1 mouse cellular context compared by ENCODE assay signal in the genomic region with DNA sequence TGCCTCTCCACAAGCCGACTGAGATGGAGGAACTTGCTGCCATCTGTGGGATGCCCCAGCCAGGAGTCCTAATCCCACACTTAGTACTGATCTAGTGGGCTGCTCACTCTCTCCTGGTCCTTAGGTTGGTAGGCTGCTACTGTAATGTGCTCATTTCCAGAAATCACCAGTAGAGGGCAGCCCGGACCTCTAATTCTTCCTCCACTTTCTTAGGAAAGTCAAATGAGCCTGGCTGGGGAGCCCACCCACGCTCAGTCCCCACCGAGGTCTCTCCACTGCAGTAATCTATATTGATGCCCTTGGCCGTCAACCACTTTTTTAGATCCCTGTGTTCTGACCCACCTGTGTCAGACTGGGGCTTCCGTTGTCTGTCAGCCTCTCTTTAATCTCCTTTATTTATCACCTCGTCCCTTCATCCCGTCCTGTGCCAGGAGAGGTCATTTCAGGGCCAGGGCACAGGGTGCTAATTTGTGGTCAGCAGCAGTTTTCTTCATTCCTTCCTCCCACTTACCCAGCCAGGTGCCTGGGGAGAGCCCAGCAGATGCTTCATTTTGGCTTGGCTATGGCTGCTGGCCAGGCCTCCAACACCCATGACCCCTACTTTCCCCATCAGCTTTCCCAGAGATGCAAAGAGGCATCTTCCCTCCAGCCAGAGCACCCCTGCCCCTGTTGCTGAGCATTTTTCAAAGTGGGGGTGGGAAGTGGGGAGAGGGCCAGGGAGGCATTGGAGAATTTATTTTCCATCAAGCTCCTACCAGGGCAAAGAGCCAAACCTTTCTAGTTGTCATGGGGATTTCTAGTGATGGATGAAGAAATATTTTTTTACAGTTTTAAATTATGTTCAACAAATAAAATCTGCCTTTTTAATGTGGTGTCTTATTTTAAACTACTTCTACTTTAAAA.
TF ChIP-seq lines count a peak whose summit lies in the region.

No protein-coding gene starts in this region.

TF ChIP-seq in MEL, 35 proteins besides CTCF, POLR2A, EP300 and RAD21 (continued from another document):
- TF ChIP-seq ELF1 (IDR thresholded peaks at IDR 0.05; ENCODE audit: low read depth, low read length) (no peak), SIN3A (IDR thresholded peaks at IDR 0.05; ENCODE audit: low read length) (0 out of 2 replicates have a peak, but pooled peaks have one; percentile 15), POLR2AphosphoS5 (IDR thresholded peaks at IDR 0.05; ENCODE audit: borderline replicate concordance, low read depth, low read length) (no peak), MAFK (IDR thresholded peaks at IDR 0.05; ENCODE audit: borderline replicate concordance, low read depth, low read length) (no peak), TAL1 (IDR thresholded peaks at IDR 0.05; ENCODE audit: low read length) (no peak), MAZ (IDR thresholded peaks at IDR 0.05; ENCODE audit: low read depth, low read length) (no peak), ZC3H11A (IDR thresholded peaks at IDR 0.05; ENCODE audit: low read depth, low read length) (peak; percentile 51), HCFC1 (IDR thresholded peaks at IDR 0.05; ENCODE audit: low read depth, low read length) (no peak), CHD1 (IDR thresholded peaks at IDR 0.05; ENCODE audit: low read depth, low read length) (no peak), ZNF384 (IDR thresholded peaks at IDR 0.05; ENCODE audit: low read depth, low read length) (no peak), CHD2 (IDR thresholded peaks at IDR 0.05; ENCODE audit: low read length) (no peak), NRF1 (IDR thresholded peaks at IDR 0.05; ENCODE audit: insufficient read depth, low read depth, low read length, poor library complexity, severe bottlenecking) (no peak), SMC3 (IDR thresholded peaks at IDR 0.05; ENCODE audit: low read depth, low read length) (peak; percentile 63), NELFE (IDR thresholded peaks at IDR 0.05; ENCODE audit: low read depth, low read length) (no peak), KAT2A (conservative IDR thresholded peaks at IDR 0.05; ENCODE audit: low read depth, low read length) (no peak), TCF12 (IDR thresholded peaks at IDR 0.05; ENCODE audit: low read depth, low read length) (no peak), ZMIZ1 (IDR thresholded peaks at IDR 0.05; ENCODE audit: low read depth, low read length) (no peak)
